Mouse (Mus musculus) CD4-positive, CD25-positive, alpha-beta regulatory T cell, adult 4 months (primary cell): Measurements from ENCODE around the gene Coq9. TPM values are rescaled to one million over a fixed set of nuclear protein-coding genes. Genes with fewer than 3 reads are reported as not detected.
"Not testable (repeated sequence)": the region's sequence is repeated elsewhere in the genome, so short reads cannot be mapped to it uniquely, and the experiment has no call there.

Source experiments
- ATAC-seq: one replicate; pipeline ENCODE4 v1.8.0; 2017
- polyA plus RNA-seq, 2 experiments: library from polyadenylated mRNA; unstranded; fragments of 100-300 nt; shearing (Covaris generic); gene quantifications; one replicate each; pipeline ENCODE4 v1.2.1; 2017

The Coq9 gene
- polyA plus RNA-seq, 2 experiments from 2014 or later: 45.6 to 67.5 TPM

- ATAC-seq: peak; percentile 46
Observed at GRCm38 (mm10) chr8:94822637-94823560, 15.2 kb upstream of the Coq9 start.

- no peak for ATAC-seq
Observed at GRCm38 (mm10) chr8:94825170-94825569, 13.0 kb upstream of the Coq9 start.

- peak; percentile 57 for ATAC-seq
Observed at GRCm38 (mm10) chr8:94826210-94826609, 11.9 kb upstream of the Coq9 start.

GRCm38 (mm10) chr8:94828284-94828683 is 9.8 kb upstream of the Coq9 start:
- ATAC-seq: no peak

GRCm38 (mm10) chr8:94833901-94834405 is 4.2 kb upstream of the Coq9 start:
- ATAC-seq: not testable (repeated sequence)

- not testable (repeated sequence) for ATAC-seq
Observed at GRCm38 (mm10) chr8:94835751-94836150, 2.4 kb upstream of the Coq9 start.

- no peak for ATAC-seq
Observed at GRCm38 (mm10) chr8:94836456-94837240, 1.5 kb upstream of the Coq9 start.

GRCm38 (mm10) chr8:94838600-94838999 is 479 bp downstream of the Coq9 start:
- ATAC-seq: peak; percentile 57

- no peak for ATAC-seq
Observed at GRCm38 (mm10) chr8:94841183-94841582, 3.1 kb downstream of the Coq9 start.

- no peak for ATAC-seq
Observed at GRCm38 (mm10) chr8:94850049-94850448, 11.9 kb downstream of the Coq9 start.

GRCm38 (mm10) chr8:94854761-94855160 is 16.6 kb downstream of the Coq9 start:
- ATAC-seq: not testable (repeated sequence)

GRCm38 (mm10) chr8:94857011-94857345 is 18.9 kb downstream of the Coq9 start:
- peak; percentile 24 for ATAC-seq

- peak; percentile 85 for ATAC-seq
Observed at GRCm38 (mm10) chr8:94857346-94858173, 19.4 kb downstream of the Coq9 start, which contains the start of gene Polr2c. Gene Polr2c (plus strand): TSS chr8:94857450.

- ATAC-seq: peak; percentile 56
Observed at GRCm38 (mm10) chr8:94861352-94861910, 23.3 kb downstream of the Coq9 start.

GRCm38 (mm10) chr8:94862487-94863220 is 24.5 kb downstream of the Coq9 start:
- ATAC-seq: no peak

GRCm38 (mm10) chr8:94863897-94864673 is 26.0 kb downstream of the Coq9 start:
- ATAC-seq: no peak

GRCm38 (mm10) chr8:94865292-94865691 is 27.2 kb downstream of the Coq9 start:
- ATAC-seq: no peak

- ATAC-seq: no peak
Observed at GRCm38 (mm10) chr8:94866921-94867320, 28.8 kb downstream of the Coq9 start.

- ATAC-seq: no peak
Observed at GRCm38 (mm10) chr8:94869146-94869545, 31.0 kb downstream of the Coq9 start.

- no peak for ATAC-seq
Observed at GRCm38 (mm10) chr8:94870003-94870402, 31.9 kb downstream of the Coq9 start.
